14 mouse cellular contexts compared by ENCODE assay signal in genomic region chr19:55062501-55062900, GRCm38 (mm10).
DNase-seq lines count a peak whose midpoint lies in the region; ATAC-seq and TF ChIP-seq lines count a peak whose summit lies in the region.
"Had no signal": no experiment of that assay in that cellular context is flagged by ENCODE, and none has a peak within 500 bp of the region (broad histone marks: within the 10 kb centered on the region; RNA-seq: fewer than 3 reads in every experiment).

No protein-coding gene starts in this region.

- ATAC-seq in hindbrain, postnatal 0 days, result no peak
- 0 out of 2 replicates have a peak, but pooled peaks have one; percentile 15 for ATAC-seq in midbrain, postnatal 0 days (ENCODE audit: low FRiP score)
- ATAC-seq in CD4-positive, CD25-positive, alpha-beta regulatory T cell, adult 4 months, result no peak

- no peaks in the 10 kb centered on the region for H3K36me3 ChIP-seq in hindbrain, postnatal 0 days (ENCODE audit: insufficient read depth, low read length)
- peaks cover 17% of the 10 kb centered on the region for H3K36me3 ChIP-seq in hindbrain, embryonic 10.5 days
- H3K36me3 ChIP-seq in midbrain, postnatal 0 days (ENCODE audit: insufficient read depth, low read length), result no peaks in the 10 kb centered on the region; the same call in 1 of the 2 replicates

- no peak overlapping the region for H3K4me3 ChIP-seq in hindbrain, postnatal 0 days (ENCODE audit: low read length)
- no peak overlapping the region for H3K4me3 ChIP-seq in hindbrain, embryonic 10.5 days
- no peak overlapping the region for H3K4me3 ChIP-seq in midbrain, postnatal 0 days (ENCODE audit: low read depth, low read length)
- H3K4me3 ChIP-seq: embryonic facial prominence, embryonic 15.5 days; heart, embryonic 13.5 days; hindbrain, embryonic 12.5 days; limb, embryonic 15.5 days; myocyte; neural tube, embryonic 13.5 days had no signal

- no peak for TF ChIP-seq CTCF in hindbrain, postnatal 0 days (IDR thresholded peaks at IDR 0.05; ENCODE audit: low read depth)
- no peak for TF ChIP-seq CTCF in midbrain, postnatal 0 days (IDR thresholded peaks at IDR 0.05)

- H3K4me2 ChIP-seq in hindbrain, postnatal 0 days (ENCODE audit: low read depth, low read length), result 0 out of 2 replicates have a peak overlapping the region, but pooled peaks have one; percentile 35
- no peak overlapping the region for H3K4me2 ChIP-seq in midbrain, postnatal 0 days (ENCODE audit: low read depth, low read length, poor library complexity, severe bottlenecking)
- H3K4me2 ChIP-seq: embryonic facial prominence, embryonic 15.5 days; hindbrain, embryonic 12.5 days; limb, embryonic 15.5 days; neural tube, embryonic 13.5 days had no signal

- H3K4me1 ChIP-seq in hindbrain, postnatal 0 days (ENCODE audit: insufficient read depth, low read length), result no peaks in the 10 kb centered on the region; the same call in 1 of the 2 replicates
- H3K4me1 ChIP-seq in hindbrain, embryonic 10.5 days (replicated peaks), result peaks cover 12% of the 10 kb centered on the region
- H3K4me1 ChIP-seq in midbrain, postnatal 0 days (ENCODE audit: insufficient read depth, low read length), result no peaks in the 10 kb centered on the region; the same call in 1 of the 2 replicates

- H3K27ac ChIP-seq in hindbrain, postnatal 0 days, result no peak overlapping the region
- H3K27ac ChIP-seq in hindbrain, embryonic 10.5 days, result no peak overlapping the region
- no peak overlapping the region for H3K27ac ChIP-seq in midbrain, postnatal 0 days (ENCODE audit: low read depth, low read length)
- H3K27ac ChIP-seq: embryonic facial prominence, embryonic 15.5 days; heart, embryonic 13.5 days; hindbrain, embryonic 12.5 days; limb, embryonic 15.5 days; neural tube, embryonic 13.5 days had no signal

- H3K27me3 ChIP-seq in hindbrain, postnatal 0 days (ENCODE audit: insufficient read depth, low read length), result no peaks in the 10 kb centered on the region
- H3K27me3 ChIP-seq in hindbrain, embryonic 10.5 days (ENCODE audit: insufficient read depth, poor library complexity, severe bottlenecking), result no peaks in the 10 kb centered on the region; the same call in 1 of the 2 replicates
- no peaks in the 10 kb centered on the region for H3K27me3 ChIP-seq in midbrain, postnatal 0 days (ENCODE audit: insufficient read depth, low read length)
- H3K27me3 ChIP-seq: embryonic facial prominence, embryonic 15.5 days; heart, embryonic 13.5 days; hindbrain, embryonic 12.5 days; neural tube, embryonic 13.5 days had no signal

- no peaks in the 10 kb centered on the region for H3K9me3 ChIP-seq in hindbrain, postnatal 0 days (ENCODE audit: low read length)
- H3K9me3 ChIP-seq in hindbrain, embryonic 10.5 days, result 0 out of 2 replicates have a peak, but pooled peaks cover 6% of the 10 kb centered on the region
- no peaks in the 10 kb centered on the region for H3K9me3 ChIP-seq in midbrain, postnatal 0 days (ENCODE audit: low read length)
- H3K9me3 ChIP-seq: embryonic facial prominence, embryonic 15.5 days; hindbrain, embryonic 12.5 days; limb, embryonic 15.5 days; neural tube, embryonic 13.5 days had no signal

- no peak for DNase-seq in hindbrain, postnatal 0 days (ENCODE audit: low spot score)
- no peak for DNase-seq in hindbrain, embryonic 10.5 days (ENCODE audit: low spot score)
- peak; percentile 16 for DNase-seq in lung, postnatal 10 days
- DNase-seq in lung, adult 18-20 months, result no peak
- DNase-seq in MN1 (ENCODE audit: low spot score), result peak; percentile 66
- DNase-seq in midbrain, postnatal 0 days (ENCODE audit: low spot score), result no peak
- DNase-seq: gastrocnemius, postnatal 25 days had no signal

- WGBS in hindbrain, postnatal 0 days, result 72% methylated on average over 8 of the region's 8 CpGs
- 90% methylated on average over 8 of the region's 8 CpGs for WGBS in hindbrain, embryonic 10.5 days
- 87% methylated on average over 8 of the region's 8 CpGs for WGBS in midbrain, postnatal 0 days

- no peak overlapping the region for H3K9ac ChIP-seq in hindbrain, postnatal 0 days (replicated peaks; ENCODE audit: low read length)
- no peak overlapping the region for H3K9ac ChIP-seq in midbrain, postnatal 0 days (replicated peaks; ENCODE audit: low read length, poor library complexity, severe bottlenecking)
- H3K9ac ChIP-seq: embryonic facial prominence, embryonic 15.5 days; heart, embryonic 13.5 days; hindbrain, embryonic 12.5 days; limb, embryonic 15.5 days; neural tube, embryonic 13.5 days had no signal

Comparison
In these comparisons a context has a peak if more than half of its experiments do, and no peak if none do; other contexts are left out.
1. DNase-seq: peak in lung, postnatal 10 days (single experiment) and MN1 (single experiment); none in hindbrain, postnatal 0 days (single experiment), hindbrain, embryonic 10.5 days (single experiment), lung, adult 18-20 months (0 of 2) and midbrain, postnatal 0 days (single experiment).